ENCODE assay signal across 8 mouse cellular contexts in the genomic region with DNA sequence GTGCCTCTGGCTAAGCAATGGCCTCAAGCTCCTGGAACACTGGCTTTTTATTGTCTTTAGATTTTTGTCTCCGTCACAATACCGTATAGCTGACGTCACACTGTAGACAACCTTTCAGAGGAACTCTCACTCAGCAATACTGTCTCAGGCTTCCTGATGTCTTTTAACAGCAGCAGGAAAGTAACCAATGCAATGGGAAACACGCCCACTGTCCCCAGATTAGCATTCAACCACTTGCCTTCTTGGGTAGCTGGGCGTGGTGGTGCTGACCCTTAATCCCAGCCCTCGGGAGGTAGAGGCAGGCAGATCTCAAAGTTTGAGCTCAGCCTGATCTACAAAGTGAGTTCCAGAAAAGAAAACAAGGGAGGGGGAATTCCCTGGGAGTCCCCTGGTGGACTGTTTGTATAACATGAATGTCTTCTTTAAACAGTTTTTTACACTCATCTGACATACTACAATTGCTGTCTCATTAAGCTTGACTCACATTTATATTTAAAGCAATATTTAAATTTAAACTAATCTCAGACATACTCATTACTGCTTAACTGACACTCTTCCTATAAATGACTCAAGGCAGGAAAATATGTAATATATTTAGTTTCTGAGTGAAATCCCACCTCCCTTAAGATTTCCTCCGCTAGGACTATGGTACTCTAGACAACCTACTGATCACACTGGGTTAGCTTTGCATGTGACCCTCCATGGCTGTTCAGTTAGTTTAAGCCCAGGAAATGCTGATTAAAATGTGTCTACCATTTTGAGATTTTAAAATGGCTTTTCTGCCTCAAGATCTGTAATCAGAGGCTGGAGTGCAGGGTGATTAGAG. TPM values are rescaled to one million over a fixed set of nuclear protein-coding genes. Genes with fewer than 3 reads are reported as not detected.
DNase-seq lines count a peak whose midpoint lies in the region; ATAC-seq and TF ChIP-seq lines count a peak whose summit lies in the region.
"Had no signal": no experiment of that assay in that cellular context is flagged by ENCODE, and none has a peak within 500 bp of the region (broad histone marks: within the 10 kb centered on the region; RNA-seq: fewer than 3 reads in every experiment).

No protein-coding gene starts in this region.

- ATAC-seq in neural tube, embryonic 13.5 days (ENCODE audit: low read depth) = peak; percentile 40; the same call in 1 of the 2 replicates
- peak; percentile 20; the same call in 1 of the 2 replicates for ATAC-seq in forebrain, embryonic 16.5 days
- ATAC-seq in liver, embryonic 14.5 days (ENCODE audit: insufficient read depth) = peak; percentile 32; the same call in 1 of the 2 replicates

- TF ChIP-seq CTCF in liver, embryonic 14.5 days (IDR thresholded peaks at IDR 0.05; ENCODE audit: low read depth) = no peak

- no peak overlapping the region for H3K4me2 ChIP-seq in neural tube, embryonic 13.5 days
- no peak overlapping the region for H3K4me2 ChIP-seq in forebrain, embryonic 16.5 days (ENCODE audit: low read length)
- no peak overlapping the region for H3K4me2 ChIP-seq in liver, embryonic 14.5 days (ENCODE audit: low read depth)

- no peak for TF ChIP-seq EP300 in liver, embryonic 14.5 days (IDR thresholded peaks at IDR 0.05; ENCODE audit: low read depth)

- no peak for DNase-seq in neural tube, embryonic 10.5 days (ENCODE audit: extremely low spot score, low spot score)
- DNase-seq in liver, embryonic 14.5 days (ENCODE audit: low read depth in 3 of 3, low spot score in 3 of 3) = no peak
- DNase-seq in cerebellum, postnatal 25 days = no peak
- no peak for DNase-seq in ovary, postnatal 10 days (ENCODE audit: low spot score)
- DNase-seq in adrenal gland, postnatal 36 days = no peak
- DNase-seq: cerebellum, adult 8-10 months had no signal

- H3K4me3 ChIP-seq in neural tube, embryonic 13.5 days = no peak overlapping the region
- no peak overlapping the region for H3K4me3 ChIP-seq in forebrain, embryonic 16.5 days (replicated peaks; ENCODE audit: low read length)
- H3K4me3 ChIP-seq in liver, embryonic 14.5 days (ENCODE audit: insufficient read depth in 1 of 2, low read depth in 2 of 2, low read length in 2 of 2) = no peak overlapping the region

- 58% methylated on average over 7 of the region's 7 CpGs for WGBS in neural tube, embryonic 13.5 days
- 30% methylated on average over 7 of the region's 7 CpGs for WGBS in forebrain, embryonic 16.5 days
- 38% methylated on average over 7 of the region's 7 CpGs for WGBS in liver, embryonic 14.5 days (ENCODE audit: insufficient replicate concordance)

- H3K36me3 ChIP-seq in neural tube, embryonic 13.5 days = peaks cover 36% of the 10 kb centered on the region
- peaks cover 9% of the 10 kb centered on the region; the same call in 1 of the 2 replicates for H3K36me3 ChIP-seq in forebrain, embryonic 16.5 days (ENCODE audit: control insufficient read depth, insufficient read depth)
- H3K36me3 ChIP-seq in liver, embryonic 14.5 days (replicated peaks; ENCODE audit: control insufficient read depth, insufficient read depth, low read depth) = no peaks in the 10 kb centered on the region

- H3K9ac ChIP-seq in neural tube, embryonic 13.5 days = no peak overlapping the region
- H3K9ac ChIP-seq in forebrain, embryonic 16.5 days (replicated peaks; ENCODE audit: low read depth, low read length) = no peak overlapping the region
- H3K9ac ChIP-seq in liver, embryonic 14.5 days (replicated peaks) = no peak overlapping the region

- peak overlapping the region; percentile 43 for H3K27ac ChIP-seq in neural tube, embryonic 13.5 days (replicated peaks)
- H3K27ac ChIP-seq in forebrain, embryonic 16.5 days (ENCODE audit: low read length) = peak overlapping the region; percentile 62
- no peak overlapping the region for H3K27ac ChIP-seq in liver, embryonic 14.5 days

- H3K9me3 ChIP-seq in neural tube, embryonic 13.5 days = no peaks in the 10 kb centered on the region
- H3K9me3 ChIP-seq in forebrain, embryonic 16.5 days (ENCODE audit: control insufficient read depth, low read length) = no peaks in the 10 kb centered on the region
- no peaks in the 10 kb centered on the region for H3K9me3 ChIP-seq in liver, embryonic 14.5 days (ENCODE audit: control insufficient read depth, low read length)

- H3K27me3 ChIP-seq in neural tube, embryonic 13.5 days = no peaks in the 10 kb centered on the region
- no peaks in the 10 kb centered on the region for H3K27me3 ChIP-seq in forebrain, embryonic 16.5 days (replicated peaks; ENCODE audit: control insufficient read depth, insufficient read depth, low read length)
- no peaks in the 10 kb centered on the region for H3K27me3 ChIP-seq in liver, embryonic 14.5 days (ENCODE audit: control insufficient read depth, insufficient read depth, low read length)

- H3K4me1 ChIP-seq in neural tube, embryonic 13.5 days (replicated peaks) = peaks cover 20% of the 10 kb centered on the region
- peaks cover 16% of the 10 kb centered on the region for H3K4me1 ChIP-seq in forebrain, embryonic 16.5 days (replicated peaks; ENCODE audit: control insufficient read depth, insufficient read depth, low read length)
- H3K4me1 ChIP-seq in liver, embryonic 14.5 days (replicated peaks; ENCODE audit: control insufficient read depth in 2 of 2, insufficient read depth in 2 of 2, low read length in 1 of 2) = peaks cover 0 to 6% of the 10 kb centered on the region in 2 experiments; a peak in 2 of 4 replicates

RNA-seq across cellular contexts. Expression of a gene that starts 24.6 kb away (rescaled TPM):
- 157 and 159 TPM in 2 replicates for polyA plus RNA-seq in neural tube, embryonic 13.5 days (2015; fragmentation: Nextera tagmentation; extraction: Ambion mirVana)
- 138 and 145 TPM in 2 replicates for polyA plus RNA-seq in forebrain, embryonic 16.5 days (2015; fragmentation: Nextera tagmentation; extraction: Ambion mirVana)
- polyA plus RNA-seq in liver, embryonic 14.5 days (2012; rRNA removed) = 18.1 and 19.4 TPM in 2 replicates
- polyA plus RNA-seq in liver, embryonic 14.5 days (2014; fragmentation: Nextera tagmentation; extraction: Ambion mirVana) = 24.6 and 25.1 TPM in 2 replicates
- 10 to 100 TPM; 22.7 to 30.8 TPM for total RNA-seq in adrenal gland, postnatal 36 days (2021)
